Mouse (Mus musculus) thymus, postnatal 0 days (tissue): Measurements from ENCODE around the gene Armc3. TPM values are rescaled to one million over a fixed set of nuclear protein-coding genes. Genes with fewer than 3 reads are reported as not detected.
"Not testable (repeated sequence)": the region's sequence is repeated elsewhere in the genome, so short reads cannot be mapped to it uniquely, and the experiment has no call there.

Source experiments
- DNase-seq: peaks from one replicate; pipeline ENCODE4 v3.0.0-alpha.2; 2015; ENCODE audit warnings: low spot score
- polyA plus RNA-seq: library from polyadenylated mRNA; unstranded; fragments of >200 nt; fragmentation: Nextera tagmentation; extraction: Ambion mirVana; gene quantifications from 2 replicates; pipeline ENCODE4 v1.2.1, GENCODE M21; 2015

The Armc3 gene
- polyA plus RNA-seq, 1 experiment from 2014 or later, result 0.53 TPM

- no peak for DNase-seq
Measured at GRCm38 (mm10) chr2:19270709-19271120, 71.6 kb downstream of the Armc3 start.

GRCm38 (mm10) chr2:19274583-19274982, 75.5 kb downstream of the Armc3 start:
- DNase-seq, result no peak

DNA sequence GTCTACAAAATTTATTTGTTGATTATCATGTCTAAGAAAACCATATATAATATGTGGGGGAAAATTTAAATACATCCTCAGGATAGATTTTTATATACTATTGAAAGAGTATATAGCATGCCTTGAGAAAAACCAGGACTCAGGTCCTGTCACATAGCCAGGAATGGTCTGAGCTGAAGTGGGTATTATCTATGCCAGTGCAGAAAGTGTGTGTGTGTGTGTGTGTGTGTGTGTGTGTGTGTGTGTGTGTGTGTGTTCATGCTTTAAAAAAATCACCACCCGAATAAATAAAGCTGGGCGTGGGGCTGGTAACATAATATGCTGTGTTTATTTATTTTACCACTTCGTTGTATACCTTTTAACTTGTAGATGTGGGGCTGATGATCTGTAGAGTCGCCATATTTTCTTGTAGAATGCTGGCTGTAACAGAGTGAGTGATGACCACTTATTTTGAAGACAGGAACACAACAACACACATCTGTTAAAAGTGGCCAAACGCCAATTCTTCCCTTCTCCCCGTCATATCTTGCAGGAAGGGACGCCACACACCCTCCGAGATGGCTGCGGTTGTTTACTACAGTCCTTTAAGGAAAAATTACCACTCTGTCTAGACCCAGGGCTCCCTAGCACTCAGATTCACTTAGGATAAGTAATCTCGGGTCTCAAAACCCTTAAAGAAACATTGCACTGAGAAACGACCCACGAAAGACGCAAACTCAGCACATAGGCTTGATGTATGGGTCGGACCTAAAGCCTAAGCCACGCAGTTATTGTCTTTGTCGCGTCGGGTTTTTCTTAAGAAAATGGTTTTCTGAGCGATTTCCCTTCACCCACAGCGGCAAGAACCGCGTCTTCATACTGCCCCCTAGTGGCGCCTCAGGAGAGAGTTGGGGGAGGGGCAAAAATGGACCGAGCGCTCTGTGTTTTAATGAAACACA, 76.8 kb downstream of the Armc3 start:
- peak; percentile 87 for DNase-seq

- no peak for DNase-seq
Measured at GRCm38 (mm10) chr2:19280331-19280730, 81.2 kb downstream of the Armc3 start.

DNA sequence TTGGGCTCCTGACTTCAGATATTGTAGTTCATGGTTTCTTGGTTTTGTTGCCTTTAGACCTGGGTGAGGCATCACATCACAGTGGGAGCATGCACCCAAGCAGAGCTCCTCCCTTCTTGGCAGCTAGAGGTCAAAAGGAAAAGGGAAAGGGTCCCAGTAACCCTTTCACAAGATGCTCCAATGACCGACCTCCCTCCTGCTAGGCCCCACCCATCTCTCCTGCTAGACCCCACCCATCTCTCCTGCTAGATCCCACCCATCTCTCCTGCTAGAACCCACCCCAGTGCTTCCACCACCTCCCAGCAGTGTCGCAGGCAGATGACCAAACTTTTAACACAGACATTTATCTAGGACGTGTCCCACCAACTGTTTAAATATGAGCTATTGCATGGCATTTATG, 93.3 kb downstream of the Armc3 start:
- no peak for DNase-seq

DNA sequence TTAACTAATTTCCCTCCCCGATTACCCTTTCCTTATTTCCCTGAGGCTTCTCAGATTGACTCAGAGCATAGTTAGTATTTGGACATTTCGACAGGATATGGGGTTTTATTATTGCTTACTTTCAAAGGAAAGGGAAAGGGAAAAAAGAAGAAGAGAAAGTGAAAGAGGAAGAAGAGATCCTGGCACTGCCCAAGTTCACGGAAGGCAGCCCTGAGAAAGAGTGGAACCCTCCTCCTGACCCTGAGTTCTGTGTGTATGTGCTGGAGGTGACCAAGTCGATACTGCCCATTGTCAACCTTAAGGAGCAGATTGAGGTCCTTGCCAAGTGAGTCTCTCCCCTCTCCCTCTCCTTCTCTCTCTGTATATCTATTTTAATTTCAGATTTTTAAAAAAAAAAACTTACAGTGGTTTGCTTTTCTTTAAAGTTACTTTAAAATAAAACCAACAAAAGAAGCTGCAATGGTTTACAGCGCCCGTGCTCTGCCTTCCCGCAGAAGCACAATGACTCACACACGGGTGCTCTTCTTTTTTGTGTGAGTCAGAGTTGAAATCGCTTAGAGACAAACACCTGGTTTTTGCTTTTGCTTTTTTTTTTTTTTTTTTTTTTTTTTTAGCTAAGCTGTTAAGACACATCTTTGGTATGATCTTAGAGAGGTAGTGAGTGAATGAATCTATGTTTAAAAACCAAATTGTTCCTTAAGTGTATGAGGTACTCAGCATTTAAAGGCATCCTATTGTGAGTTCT, 101.4 kb downstream of the Armc3 start:
- peak; percentile 57 for DNase-seq

- peak; percentile 86 for DNase-seq
Measured at GRCm38 (mm10) chr2:19301251-19301650, 102.1 kb downstream of the Armc3 start.

- DNase-seq, result not testable (repeated sequence)
Measured at GRCm38 (mm10) chr2:19303087-19303486, 104.0 kb downstream of the Armc3 start.

GRCm38 (mm10) chr2:19310498-19310897, 111.4 kb downstream of the Armc3 start:
- DNase-seq, result no peak

DNA sequence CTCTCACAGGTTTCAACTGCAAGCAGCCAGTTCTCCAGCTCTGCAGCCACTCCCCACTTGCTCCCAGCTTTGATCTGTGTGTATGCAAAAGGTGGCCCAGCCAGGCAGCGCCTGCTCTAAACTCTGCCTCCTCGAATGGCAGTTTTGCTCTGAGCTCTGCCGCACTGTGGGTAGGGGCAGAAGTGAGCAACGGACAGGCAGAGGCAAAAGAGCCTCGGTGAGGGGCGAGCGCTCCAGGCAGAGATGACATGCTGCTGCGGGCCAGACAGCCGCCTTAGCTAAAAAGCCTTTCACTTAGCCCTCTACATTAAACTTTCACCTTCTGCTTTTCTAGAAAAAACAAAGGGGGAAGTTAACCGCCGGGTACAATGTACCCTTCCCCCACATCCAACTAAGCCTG, 117.0 kb downstream of the Armc3 start:
- DNase-seq, result peak; percentile 64

GRCm38 (mm10) chr2:19316691-19317090, 117.6 kb downstream of the Armc3 start:
- no peak for DNase-seq

DNA sequence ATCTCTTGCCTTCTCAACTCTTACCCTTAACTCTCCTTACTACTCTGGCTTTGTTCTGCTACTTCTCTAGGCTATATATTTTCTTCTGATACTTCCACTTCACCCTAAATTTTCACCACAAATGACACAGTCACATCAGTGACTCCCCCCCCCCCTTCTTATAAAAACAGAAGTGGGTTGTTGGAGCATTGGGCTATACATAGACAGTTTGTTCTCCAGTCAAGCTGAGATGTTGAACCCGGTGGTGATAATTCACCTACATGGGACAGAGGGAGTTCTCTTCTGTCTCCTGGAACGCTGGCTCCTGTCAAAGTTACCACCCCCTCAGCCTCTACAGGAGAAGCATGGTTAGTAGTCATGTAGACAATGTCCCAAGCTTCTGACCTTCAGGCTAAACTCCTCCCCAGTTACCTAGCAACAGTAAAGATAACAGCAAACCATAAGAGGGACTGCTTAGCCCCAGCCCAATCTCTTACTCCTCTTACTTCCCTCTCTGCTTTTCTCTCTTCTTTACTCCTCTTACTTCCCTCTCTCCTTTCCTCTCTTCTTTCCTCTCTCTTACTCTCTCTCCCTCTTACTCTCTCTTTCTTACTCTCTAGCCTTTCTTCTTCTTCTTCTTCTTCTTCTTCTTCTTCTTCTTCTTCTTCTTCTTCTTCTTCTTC, 118.2 kb downstream of the Armc3 start:
- not testable (repeated sequence) for DNase-seq

GRCm38 (mm10) chr2:19318499-19318898, 119.4 kb downstream of the Armc3 start:
- no peak for DNase-seq

- DNase-seq, result no peak
Measured at GRCm38 (mm10) chr2:19319284-19319683, 120.2 kb downstream of the Armc3 start.

- DNase-seq, result no peak
Measured at GRCm38 (mm10) chr2:19322448-19322847, 123.3 kb downstream of the Armc3 start.

- no peak for DNase-seq
Measured at GRCm38 (mm10) chr2:19326376-19326775, 127.3 kb downstream of the Armc3 start.

DNA sequence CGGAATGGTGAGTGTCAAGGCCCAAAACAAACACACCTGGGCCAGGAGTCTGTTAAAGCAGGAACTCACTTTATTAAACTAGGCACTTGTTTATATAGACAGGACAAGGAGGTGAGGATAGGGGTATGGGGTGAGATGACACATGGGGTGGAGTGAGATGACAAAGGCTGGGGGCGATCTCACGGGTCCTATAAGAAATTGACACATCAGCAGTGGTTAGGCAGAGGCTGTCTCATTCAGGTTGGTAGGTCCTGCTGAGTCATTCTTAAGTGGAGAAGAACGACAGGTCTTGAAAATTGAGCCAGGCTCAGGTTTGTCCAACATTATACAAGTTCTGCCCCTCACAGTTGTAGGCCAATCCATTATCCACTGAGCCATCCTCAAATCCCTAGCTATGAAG, 128.7 kb downstream of the Armc3 start:
- DNase-seq, result no peak

DNA sequence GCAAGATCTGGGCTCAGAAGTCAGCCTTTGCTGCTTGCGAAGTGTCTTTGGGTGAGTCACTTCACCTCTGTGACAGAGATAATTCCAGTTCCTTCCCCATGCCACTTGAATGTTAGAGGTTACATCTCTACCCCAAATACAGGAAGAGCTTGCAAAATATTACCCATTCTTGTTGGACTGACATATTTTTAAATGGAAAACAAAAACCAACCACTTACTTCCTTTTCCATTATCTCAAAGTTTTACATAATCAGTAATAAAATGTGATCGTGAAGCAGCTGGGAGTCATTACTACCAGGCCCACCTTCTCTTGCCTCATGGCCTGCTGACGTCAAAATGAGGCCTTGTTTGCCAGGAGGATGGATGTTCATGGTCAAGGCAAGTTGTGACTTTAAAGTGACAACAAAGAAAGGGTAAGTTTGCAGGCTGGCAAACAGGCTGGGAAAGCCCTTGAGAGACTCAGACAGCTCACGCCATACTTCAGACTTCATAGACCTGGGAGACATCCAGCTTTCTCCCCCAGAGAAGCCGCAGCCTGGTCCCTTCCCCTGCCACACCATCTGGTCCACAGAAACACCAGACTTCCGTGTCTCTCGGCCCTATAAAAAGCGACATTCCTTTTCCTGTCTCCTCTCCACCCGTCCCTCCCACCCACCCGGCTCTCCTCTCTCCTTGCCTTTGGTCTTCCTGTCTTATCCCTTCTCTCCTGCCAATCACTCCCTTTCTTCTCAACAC, 145.0 kb downstream of the Armc3 start:
- DNase-seq, result no peak

DNA sequence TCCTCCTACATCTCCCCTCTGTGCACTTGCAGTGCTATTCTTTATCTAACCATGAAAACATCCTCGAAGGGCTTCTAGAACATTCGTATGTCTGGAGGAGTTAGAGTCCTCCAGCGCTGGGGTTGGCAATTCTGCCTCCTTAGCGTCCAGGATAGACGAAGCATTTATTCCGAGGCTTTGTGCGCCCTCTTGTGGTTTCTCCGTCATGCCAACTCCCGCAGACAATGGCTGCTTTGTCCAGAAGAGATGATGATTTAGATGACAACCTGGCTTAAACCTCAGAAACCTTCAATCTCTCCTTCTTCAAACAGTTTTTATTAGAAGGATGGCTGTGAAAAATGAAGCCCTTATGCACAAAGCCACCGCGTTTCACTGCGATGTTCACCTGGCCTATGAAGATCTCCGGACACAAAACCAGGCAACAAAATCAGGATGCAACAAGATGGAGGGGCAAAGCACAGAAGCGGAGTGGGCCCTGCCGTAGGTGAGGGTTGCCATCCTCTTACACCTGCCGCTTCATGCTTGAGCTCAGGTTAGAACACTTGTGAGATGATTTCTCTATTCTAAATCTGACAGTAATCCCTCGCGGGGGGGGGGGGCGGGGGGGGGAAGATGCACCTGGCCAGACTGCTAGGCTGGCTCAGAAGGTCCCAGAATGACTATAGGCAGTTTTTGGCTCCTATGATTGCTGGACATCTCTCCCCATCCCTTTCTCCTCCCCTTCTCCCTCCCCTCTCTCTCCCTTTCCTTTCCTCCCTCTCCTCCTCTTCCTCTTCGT, 145.7 kb downstream of the Armc3 start:
- peak; percentile 88 for DNase-seq

GRCm38 (mm10) chr2:19345414-19345964, 146.4 kb downstream of the Armc3 start:
- no peak for DNase-seq
